Mouse (Mus musculus): ENCODE measurements at regions not wholly inside any gene's neighbourhood (a gene's known extent, or its start where the extent isn't known, plus 50 kb on each side); places are given as distances from the start of the nearest gene placed in this dataset.

GRCm38 (mm10) chr10:46730601-46731000, 1153.0 kb downstream of the Hace1 start:
- TF ChIP-seq CTCF (IDR thresholded peaks at IDR 0.05) (no peak), POLR2A (IDR thresholded peaks at IDR 0.05; ENCODE audit: insufficient read depth, low read depth, low read length) (no peak)
